ENCODE assay signal across 8 mouse cellular contexts in the genomic region with DNA sequence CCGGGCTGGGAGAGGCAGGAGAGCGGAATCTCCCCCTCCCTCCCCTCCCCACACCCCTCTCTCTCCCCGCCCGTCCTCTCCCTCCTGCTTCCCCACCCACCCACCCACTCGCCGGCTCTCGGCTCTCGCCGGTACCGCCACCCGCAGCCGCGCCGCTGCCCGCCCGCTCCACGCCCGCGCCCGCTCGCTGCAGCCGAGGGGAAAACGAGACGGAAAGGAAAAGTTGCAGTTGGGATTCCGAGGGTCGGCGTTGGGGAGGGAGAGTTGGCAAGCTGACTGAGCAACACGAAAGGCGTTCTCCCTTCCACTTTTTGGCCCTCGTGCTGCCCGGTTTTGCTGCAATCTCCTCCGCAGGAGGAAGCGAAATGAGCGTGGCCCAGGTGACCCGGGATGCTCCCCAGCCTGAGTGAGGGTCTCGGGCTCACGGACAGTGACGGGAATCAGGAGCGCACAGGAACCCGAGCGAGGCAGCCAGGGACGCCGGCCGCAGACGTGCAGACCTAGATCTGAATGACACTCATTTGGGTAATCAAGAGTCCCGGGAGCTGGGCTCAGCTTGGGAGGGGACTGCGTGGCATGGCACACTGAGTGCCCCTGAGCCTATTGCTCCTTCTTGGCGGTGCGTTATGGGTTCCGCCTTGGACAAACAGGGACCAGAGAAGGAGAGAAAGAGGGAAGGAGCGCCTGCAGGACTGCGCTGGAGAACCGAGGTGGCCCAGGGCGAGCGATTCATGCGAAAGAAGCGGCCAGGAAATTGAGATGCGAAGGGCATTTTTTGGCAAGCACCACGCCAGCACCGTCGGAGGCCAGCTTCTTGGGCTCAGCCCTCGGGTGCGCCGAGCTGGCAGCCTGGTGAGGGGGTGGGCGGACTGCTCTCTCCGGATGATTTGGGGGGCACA.
DNase-seq lines count a peak whose midpoint lies in the region; ATAC-seq and TF ChIP-seq lines count a peak whose summit lies in the region.

No protein-coding gene starts in this region.

- peak overlapping the region; percentile 93 for H3K27ac ChIP-seq in left cerebral cortex, adult 2 months
- no peak overlapping the region for H3K27ac ChIP-seq in embryonic fibroblast, embryonic 13.5 days (ENCODE audit: insufficient read depth, low read length)
- peak overlapping the region; percentile 89 for H3K27ac ChIP-seq in neural tube, embryonic 14.5 days (ENCODE audit: low read depth, low read length)

- H3K9me3 ChIP-seq in neural tube, embryonic 14.5 days (ENCODE audit: control insufficient read depth, low read length): no peaks in the 10 kb centered on the region

- H3K9ac ChIP-seq in neural tube, embryonic 14.5 days (replicated peaks; ENCODE audit: low read depth, low read length): peak overlapping the region; percentile 83

- H3K27me3 ChIP-seq in neural tube, embryonic 14.5 days (ENCODE audit: control insufficient read depth, insufficient read depth, low read length): no peaks in the 10 kb centered on the region

- TF ChIP-seq CTCF in left cerebral cortex, adult 2 months (IDR thresholded peaks at IDR 0.05): no peak
- TF ChIP-seq CTCF in brain, embryonic 14.5 days (IDR thresholded peaks at IDR 0.05; ENCODE audit: borderline replicate concordance, extremely low read depth, insufficient read depth, insufficient read length): no peak
- no peak for TF ChIP-seq CTCF in embryonic fibroblast, embryonic 13.5 days (IDR thresholded peaks at IDR 0.05; ENCODE audit: borderline replicate concordance, insufficient read depth, low read length)

- peak overlapping the region; percentile 86 for H3K4me3 ChIP-seq in left cerebral cortex, adult 2 months
- H3K4me3 ChIP-seq in embryonic fibroblast, embryonic 13.5 days (ENCODE audit: insufficient read depth, low read length): peak overlapping the region; percentile 27
- H3K4me3 ChIP-seq in neural tube, embryonic 14.5 days (ENCODE audit: low read depth, low read length): peak overlapping the region; percentile 76

- H3K4me1 ChIP-seq in embryonic fibroblast, embryonic 13.5 days (ENCODE audit: control insufficient read depth, insufficient read depth, low read length): no peaks in the 10 kb centered on the region
- H3K4me1 ChIP-seq in neural tube, embryonic 14.5 days (ENCODE audit: control insufficient read depth, insufficient read depth, low read length): peaks cover 10% of the 10 kb centered on the region; the same call in 1 of the 2 replicates

- H3K36me3 ChIP-seq in neural tube, embryonic 14.5 days (ENCODE audit: control insufficient read depth, insufficient read depth, low read length): no peaks in the 10 kb centered on the region

- DNase-seq in left cerebral cortex, adult 2 months (ENCODE audit: extremely low spot score in 1 of 2, low spot score in 2 of 2): peak in 1 of 2 experiments; percentile 67
- no peak for DNase-seq in left cerebral cortex, adult 11 months (ENCODE audit: low spot score)
- peak; percentile 69 for DNase-seq in brain, embryonic 14.5 days (ENCODE audit: low read depth)
- peak; percentile 57 to 61 for DNase-seq in layer of hippocampus, postnatal 36 days
- DNase-seq in urinary bladder, postnatal 36 days (ENCODE audit: low spot score in 2 of 2): no peak

- peak; percentile 48 for ATAC-seq in neural tube, embryonic 14.5 days (ENCODE audit: low read depth)
- no peak; the same call in 1 of the 2 replicates for ATAC-seq in frontal cortex, adult (ENCODE audit: low TSS enrichment)

- intact Hi-C loops in left cerebral cortex, adult 2 months (cut with DNase I): loop anchor here (5.0 to 10.0 kb wide), 3 partner anchors 251 to 1446 kb away; a partner anchor contains a TSS

- peak overlapping the region; percentile 71 for H3K4me2 ChIP-seq in neural tube, embryonic 14.5 days (ENCODE audit: low read depth, low read length)

- no peak for TF ChIP-seq POLR2A in brain, embryonic 14.5 days (IDR thresholded peaks at IDR 0.05; ENCODE audit: borderline replicate concordance, extremely low read depth, insufficient read depth, insufficient read length, poor library complexity, severe bottlenecking)
- TF ChIP-seq POLR2A in embryonic fibroblast, embryonic 13.5 days (IDR thresholded peaks at IDR 0.05; ENCODE audit: low read depth, low read length): no peak

- WGBS in neural tube, embryonic 14.5 days: under 1% methylated on average over 49 of the region's 66 CpGs

Comparison
In these comparisons a context has a peak if more than half of its experiments do, and no peak if none do; other contexts are left out.
1. DNase-seq: peak in brain, embryonic 14.5 days (single experiment) and layer of hippocampus, postnatal 36 days (2 of 2); none in left cerebral cortex, adult 11 months (single experiment) and urinary bladder, postnatal 36 days (0 of 2).
2. H3K4me3 ChIP-seq: peak in every context shown above with its lines; median percentile 86 in left cerebral cortex, adult 2 months; 76 in neural tube, embryonic 14.5 days; 27 in embryonic fibroblast, embryonic 13.5 days.